Mouse (Mus musculus) heart, embryonic 16.5 days (tissue): ENCODE measurements around the gene Sos2. TPM values are rescaled to one million over a fixed set of nuclear protein-coding genes. Genes with fewer than 3 reads are reported as not detected.

Experiments used
- ATAC-seq: fragments of 200-750 bp; cut with Nextera tagmentation; replicated peaks from 2 replicates; pipeline ENCODE4 v1.8.0; 2017; ENCODE audit warnings: moderate number of reproducible peaks; ENCODE audit not compliant: insufficient read depth, low FRiP score; ENCODE audit errors: extremely low read depth
- H3K27ac ChIP-seq: fragments of 300-500 bp; sonication (generic); 2 replicates; pipeline ENCODE4 v1.5.1; 2014; ENCODE audit warnings: mild to moderate bottlenecking, low read length, control low read depth, moderate library complexity
- H3K27me3 ChIP-seq: fragments of 300-500 bp; sonication (generic); 2 replicates; pipeline ENCODE4 v1.6.1; 2014; ENCODE audit warnings: low read length, mixed read lengths; ENCODE audit not compliant: control insufficient read depth, insufficient read depth
- H3K36me3 ChIP-seq: fragments of 300-500 bp; sonication (generic); 2 replicates; pipeline ENCODE4 v1.6.1; 2014; ENCODE audit not compliant: control insufficient read depth, insufficient read depth
- H3K4me1 ChIP-seq: fragments of 300-500 bp; sonication (generic); 2 replicates; pipeline ENCODE4 v1.6.1; 2014; ENCODE audit warnings: low read length, mixed read lengths; ENCODE audit not compliant: control insufficient read depth, insufficient read depth
- H3K4me2 ChIP-seq: fragments of 300-500 bp; sonication (generic); 2 replicates; pipeline ENCODE4 v1.6.1; 2014; ENCODE audit warnings: low read depth, mild to moderate bottlenecking, control low read depth, low read length
- H3K4me3 ChIP-seq: fragments of 300-500 bp; sonication (generic); 2 replicates; pipeline ENCODE4 v1.5.1; 2014; ENCODE audit warnings: mild to moderate bottlenecking, control low read depth, low read length
- H3K9ac ChIP-seq: fragments of 300-500 bp; sonication (generic); 2 replicates; pipeline ENCODE4 v1.6.1; 2014; ENCODE audit warnings: low read length, control low read depth
- H3K9me3 ChIP-seq: fragments of 300-500 bp; sonication (generic); replicated peaks from 2 replicates; pipeline ENCODE4 v1.6.1; 2016; ENCODE audit warnings: low read length; ENCODE audit not compliant: control insufficient read depth
- WGBS: fragments of 180-500 bp; shearing (Covaris S2); extraction: QIAGEN DNeasy Blood & Tissue Kit; methylation state at CpG from one replicate; pipeline ENCODE4 v1.1.7; 2014; 5-methylcytosine and 5-hydroxymethylcytosine counted together
- microRNA-seq: library from miRNA; unstranded; fragments of <30 nt; microRNA quantifications from one replicate; pipeline ENCODE4, GENCODE M21; 2017
- polyA plus RNA-seq: library from polyadenylated mRNA; unstranded; fragments of >200 nt; fragmentation: Nextera tagmentation; extraction: Ambion mirVana; gene quantifications from 2 replicates; pipeline ENCODE4 v1.2.1, GENCODE M21; 2015

The Sos2 gene
- polyA plus RNA-seq, 1 experiment from 2014 or later: 7.6 TPM

- H3K9ac ChIP-seq: peak overlapping the region; percentile 67
- peak overlapping the region; percentile 31 for H3K4me3 ChIP-seq
- H3K27ac ChIP-seq: peak overlapping the region; percentile 92
- H3K9me3 ChIP-seq: no peaks in the 10 kb centered on the region
- ATAC-seq: peak; percentile 85
- 5% methylated on average over 19 of the region's 19 CpGs for WGBS
- no peaks in the 10 kb centered on the region for H3K27me3 ChIP-seq
- peaks cover 24% of the 10 kb centered on the region for H3K4me1 ChIP-seq
- no peaks in the 10 kb centered on the region for H3K36me3 ChIP-seq
- peak overlapping the region; percentile 64 for H3K4me2 ChIP-seq
Measured at GRCm38 (mm10) chr12:69537675-69538361, 143.8 kb downstream of the Sos2 start.

- peak overlapping the region; percentile 31 for H3K4me3 ChIP-seq
- peak overlapping the region; percentile 67 for H3K9ac ChIP-seq
- H3K27ac ChIP-seq: peak overlapping the region; percentile 92
- no peaks in the 10 kb centered on the region for H3K36me3 ChIP-seq
- H3K9me3 ChIP-seq: no peaks in the 10 kb centered on the region
- H3K4me2 ChIP-seq: peak overlapping the region; percentile 64
- 18% methylated on average over 10 of the region's 10 CpGs for WGBS
- H3K4me1 ChIP-seq: peaks cover 26% of the 10 kb centered on the region
- no peak for ATAC-seq
- H3K27me3 ChIP-seq: no peaks in the 10 kb centered on the region
Measured at GRCm38 (mm10) chr12:69537243-69537674, 144.4 kb downstream of the Sos2 start.

DNA sequence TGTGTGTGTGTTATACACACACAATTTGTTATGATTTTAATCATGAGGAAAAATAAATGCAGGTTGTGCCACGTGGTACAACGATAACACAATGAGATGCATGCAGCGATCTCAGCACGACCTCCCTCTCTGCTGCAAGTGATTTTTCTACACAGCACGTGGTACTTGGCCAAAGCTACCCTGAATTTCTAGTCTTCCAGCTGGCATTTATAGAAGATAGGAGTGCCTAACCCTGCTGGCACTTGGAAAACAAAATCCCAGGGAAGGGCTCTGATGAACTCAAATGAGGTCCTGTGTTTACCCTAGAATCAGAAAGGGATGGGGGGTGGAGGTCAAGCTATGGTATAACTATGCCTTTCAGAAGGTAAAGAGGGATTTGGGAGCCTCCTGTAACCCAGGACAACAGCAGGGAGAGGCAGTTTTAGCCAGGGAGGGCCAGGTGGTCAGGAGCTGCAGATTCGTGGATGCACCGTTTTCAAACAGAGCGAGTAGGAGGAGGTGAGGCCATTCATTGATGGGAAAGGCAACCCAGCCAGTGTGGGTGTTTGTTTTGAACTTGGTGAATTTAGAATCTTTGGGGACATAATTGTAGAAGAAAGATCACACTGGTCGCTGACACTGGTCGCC lies 144.9 kb downstream of the Sos2 start:
- WGBS: 69% methylated on average over 10 of the region's 10 CpGs
- ATAC-seq: no peak
- Histone ChIP-seq H3K9me3 (no peaks in the 10 kb centered on the region), H3K4me2 (peak overlapping the region; percentile 64), H3K9ac (peak overlapping the region; percentile 67), H3K27me3 (no peaks in the 10 kb centered on the region), H3K4me1 (peaks cover 29% of the 10 kb centered on the region), H3K27ac (peak overlapping the region; percentile 92), H3K4me3 (no peak overlapping the region), H3K36me3 (no peaks in the 10 kb centered on the region)

Small RNA genes within 50 kb of the gene (microRNA-seq; reads per million reads assigned to microRNA genes)
- gene Gm23018: not detected

Other genes starting within 250 kb of the Sos2 start
- gene Vcpkmt, start 98.8 kb downstream of the Sos2 start, polyA plus RNA-seq: 15.7 and 19.2 TPM in 2 replicates
- gene L2hgdh, start 43.0 kb upstream of the Sos2 start, polyA plus RNA-seq: 18.4 and 18.5 TPM in 2 replicates
- 35.4 and 39.2 TPM in 2 replicates for gene Atp5s, start 43.1 kb upstream of the Sos2 start, polyA plus RNA-seq
- gene Cdkl1, start 109.4 kb upstream of the Sos2 start, polyA plus RNA-seq: 5.2 and 7.0 TPM in 2 replicates
- gene Atl1, start 210.8 kb upstream of the Sos2 start, polyA plus RNA-seq: 4.6 and 6.1 TPM in 2 replicates
- 25.2 and 27.5 TPM in 2 replicates for gene Map4k5, start 211.3 kb upstream of the Sos2 start, polyA plus RNA-seq